ENCODE assay signal across 10 mouse cellular contexts in the genomic region with DNA sequence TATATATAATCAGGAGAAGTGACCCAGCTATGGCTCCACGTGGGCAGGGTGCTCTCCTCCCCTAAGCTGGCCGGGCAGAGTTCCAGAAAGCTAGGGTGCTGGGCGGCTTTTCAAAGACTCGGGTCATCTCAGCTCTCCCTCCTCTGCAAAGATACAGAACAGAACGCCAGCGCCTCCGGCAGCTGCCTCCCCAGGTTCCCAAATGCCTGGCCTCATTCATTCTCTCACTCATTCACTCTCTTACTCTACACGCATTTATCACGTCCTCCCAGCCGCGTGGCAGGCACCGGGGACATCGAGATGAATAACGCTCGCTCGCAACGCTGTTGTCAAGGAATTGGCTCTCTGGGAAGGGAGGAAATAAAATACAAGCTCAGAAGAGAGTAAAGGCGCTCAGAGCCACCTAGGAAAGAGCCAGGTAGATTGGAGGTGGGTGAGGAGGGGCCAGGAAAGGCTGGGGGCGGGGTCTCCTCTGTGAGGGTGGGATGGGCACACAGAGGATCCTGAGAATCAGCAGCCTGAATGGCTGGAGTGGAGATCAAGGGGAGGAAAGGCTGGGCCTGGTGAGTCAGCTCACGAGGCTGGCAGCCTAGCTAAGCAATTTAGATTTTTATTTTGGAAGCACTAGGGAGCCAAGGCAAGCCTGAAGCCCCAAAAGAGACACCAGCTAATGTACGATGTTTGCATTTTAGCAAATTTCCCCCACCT. TPM values are rescaled to one million over a fixed set of nuclear protein-coding genes. Genes with fewer than 3 reads are reported as not detected.
A peak's percentile ranks its signal among the peaks of the same experiment; 100 is the strongest.
DNase-seq lines count a peak whose midpoint lies in the region.
"Had no signal": no experiment of that assay in that cellular context is flagged by ENCODE, and none has a peak within 500 bp of the region (broad histone marks: within the 10 kb centered on the region; RNA-seq: fewer than 3 reads in every experiment).

No protein-coding gene starts in this region.

- intact Hi-C loops in left cerebral cortex, postnatal 4 days (cut with DNase I): no loop called here

- DNase-seq in cerebellum, postnatal 10 days: peak; percentile 64 to 70
- DNase-seq in cerebellum, postnatal 4 days (ENCODE audit: low spot score in 2 of 2): no peak
- DNase-seq in left cerebral cortex, postnatal 4 days: peak; percentile 46
- DNase-seq in left cerebral cortex, adult 8-10 months (ENCODE audit: low spot score in 2 of 2): no peak
- DNase-seq in brain, adult 2 months (ENCODE audit: low read depth, low spot score): peak; percentile 71
- peak; percentile 29 for DNase-seq in neural tube, embryonic 10.5 days (ENCODE audit: extremely low spot score, low spot score)
- DNase-seq in natural killer cell, adult 2 months (ENCODE audit: low spot score in 2 of 2): no peak
- DNase-seq in urinary bladder, postnatal 4 days (ENCODE audit: low spot score in 2 of 2): no peak
- DNase-seq: heart, postnatal 36 days; liver, postnatal 0 days had no signal

RNA-seq across cellular contexts. Expression of a gene that starts 18.7 kb away (rescaled TPM):
- total RNA-seq in left cerebral cortex, postnatal 4 days (2021): 100 to 1,000 TPM; 184 to 207 TPM
- total RNA-seq in left cerebral cortex, adult 8-10 months (2022): 10 to 100 TPM; 38.7 to 48.6 (median 46.1) TPM

Comparison
In these comparisons a context has a peak if more than half of its experiments do, and no peak if none do; other contexts are left out.
1. DNase-seq: peak in cerebellum, postnatal 10 days (2 of 2), left cerebral cortex, postnatal 4 days (single experiment), brain, adult 2 months (single experiment) and neural tube, embryonic 10.5 days (single experiment); none in cerebellum, postnatal 4 days (0 of 2), left cerebral cortex, adult 8-10 months (0 of 2), natural killer cell, adult 2 months (0 of 2) and urinary bladder, postnatal 4 days (0 of 2).